Mouse (Mus musculus): ENCODE results near the gene Tlnrd1. TPM values are rescaled to one million over a fixed set of nuclear protein-coding genes. Genes with fewer than 3 reads are reported as not detected.

Tlnrd1 gene
- polyA plus RNA-seq (2015; fragmentation: Nextera tagmentation; extraction: Ambion mirVana), result 6.2 and 7.8 TPM in 2 replicates

GRCm38 (mm10) chr7:83884021-83884658 is at the start of gene Tlnrd1, which contains the start of gene Mesd:
TSS of gene Tlnrd1 (minus strand) at chr7:83884305.
TSS of gene Mesd (plus strand) at chr7:83884466.
- H3K27me3 ChIP-seq (replicated peaks; ENCODE audit: control insufficient read depth, insufficient read depth, low read length), result no peaks in the 10 kb centered on the region
- H3K27ac ChIP-seq (ENCODE audit: low read depth, low read length), result peak within 1 kb of the TSS; percentile 93
- peaks cover 31% of the 10 kb centered on the region for H3K4me1 ChIP-seq (ENCODE audit: control insufficient read depth, insufficient read depth, low read depth, low read length)
- peak; percentile 88 for ATAC-seq
- 0 out of 2 replicates have a peak, but pooled peaks cover 4% of the 10 kb centered on the region for H3K36me3 ChIP-seq (ENCODE audit: control insufficient read depth, insufficient read depth, low read length)
- under 1% methylated on average over 62 of the region's 69 CpGs for WGBS
- peak within 1 kb of the TSS; percentile 92 for H3K9ac ChIP-seq (ENCODE audit: low read depth, low read length)
- peak within 1 kb of the TSS; percentile 87 for H3K4me3 ChIP-seq (ENCODE audit: low read length)
- H3K4me2 ChIP-seq (ENCODE audit: low read length), result peak within 1 kb of the TSS; percentile 81
- no peaks in the 10 kb centered on the region for H3K9me3 ChIP-seq (ENCODE audit: control insufficient read depth, low read length)

- Histone ChIP-seq H3K4me3 (ENCODE audit: low read length) (no peak overlapping the region), H3K4me2 (ENCODE audit: low read length) (no peak overlapping the region), H3K9ac (ENCODE audit: low read depth, low read length) (no peak overlapping the region), H3K36me3 (ENCODE audit: control insufficient read depth, insufficient read depth, low read length) (no peaks in the 10 kb centered on the region), H3K4me1 (ENCODE audit: control insufficient read depth, insufficient read depth, low read depth, low read length) (no peaks in the 10 kb centered on the region), H3K27me3 (replicated peaks; ENCODE audit: control insufficient read depth, insufficient read depth, low read length) (no peaks in the 10 kb centered on the region), H3K9me3 (ENCODE audit: control insufficient read depth, low read length) (no peaks in the 10 kb centered on the region), H3K27ac (ENCODE audit: low read depth, low read length) (no peak overlapping the region)
- no peak for ATAC-seq
- 69% methylated on average over 3 of the region's 3 CpGs for WGBS
Observed at GRCm38 (mm10) chr7:83921637-83922036, 37.5 kb upstream of the Tlnrd1 start.

GRCm38 (mm10) chr7:83920241-83920640 is 36.1 kb upstream of the Tlnrd1 start:
- Histone ChIP-seq H3K4me3 (ENCODE audit: low read length) (no peak overlapping the region), H3K4me1 (ENCODE audit: control insufficient read depth, insufficient read depth, low read depth, low read length) (no peaks in the 10 kb centered on the region), H3K36me3 (ENCODE audit: control insufficient read depth, insufficient read depth, low read length) (no peaks in the 10 kb centered on the region), H3K27me3 (replicated peaks; ENCODE audit: control insufficient read depth, insufficient read depth, low read length) (no peaks in the 10 kb centered on the region), H3K9ac (ENCODE audit: low read depth, low read length) (no peak overlapping the region), H3K27ac (ENCODE audit: low read depth, low read length) (no peak overlapping the region), H3K4me2 (ENCODE audit: low read length) (no peak overlapping the region), H3K9me3 (ENCODE audit: control insufficient read depth, low read length) (no peaks in the 10 kb centered on the region)
- WGBS, result 77% methylated on average over 4 of the region's 4 CpGs
- ATAC-seq, result no peak

GRCm38 (mm10) chr7:83914566-83914965 is 30.5 kb upstream of the Tlnrd1 start:
- Histone ChIP-seq H3K27me3 (replicated peaks; ENCODE audit: control insufficient read depth, insufficient read depth, low read length) (no peaks in the 10 kb centered on the region), H3K4me2 (ENCODE audit: low read length) (no peak overlapping the region), H3K4me3 (ENCODE audit: low read length) (no peak overlapping the region), H3K9ac (ENCODE audit: low read depth, low read length) (no peak overlapping the region), H3K4me1 (ENCODE audit: control insufficient read depth, insufficient read depth, low read depth, low read length) (no peaks in the 10 kb centered on the region), H3K36me3 (ENCODE audit: control insufficient read depth, insufficient read depth, low read length) (no peaks in the 10 kb centered on the region), H3K27ac (ENCODE audit: low read depth, low read length) (no peak overlapping the region), H3K9me3 (ENCODE audit: control insufficient read depth, low read length) (no peaks in the 10 kb centered on the region)
- WGBS, result 1% methylated on average over 3 of the region's 3 CpGs
- peak; percentile 69; the same call in 1 of the 2 replicates for ATAC-seq

GRCm38 (mm10) chr7:83913995-83914394 is 29.9 kb upstream of the Tlnrd1 start:
- Histone ChIP-seq H3K9me3 (ENCODE audit: control insufficient read depth, low read length) (no peaks in the 10 kb centered on the region), H3K27me3 (replicated peaks; ENCODE audit: control insufficient read depth, insufficient read depth, low read length) (no peaks in the 10 kb centered on the region), H3K36me3 (ENCODE audit: control insufficient read depth, insufficient read depth, low read length) (no peaks in the 10 kb centered on the region), H3K9ac (ENCODE audit: low read depth, low read length) (no peak overlapping the region), H3K4me3 (ENCODE audit: low read length) (no peak overlapping the region), H3K27ac (ENCODE audit: low read depth, low read length) (no peak overlapping the region), H3K4me2 (ENCODE audit: low read length) (no peak overlapping the region), H3K4me1 (ENCODE audit: control insufficient read depth, insufficient read depth, low read depth, low read length) (no peaks in the 10 kb centered on the region)
- ATAC-seq, result no peak
- WGBS, result 79% methylated on average over 9 of the region's 9 CpGs

- Histone ChIP-seq H3K9ac (ENCODE audit: low read depth, low read length) (no peak overlapping the region), H3K4me3 (ENCODE audit: low read length) (no peak overlapping the region), H3K27me3 (replicated peaks; ENCODE audit: control insufficient read depth, insufficient read depth, low read length) (no peaks in the 10 kb centered on the region), H3K4me2 (ENCODE audit: low read length) (no peak overlapping the region), H3K4me1 (ENCODE audit: control insufficient read depth, insufficient read depth, low read depth, low read length) (no peaks in the 10 kb centered on the region), H3K9me3 (ENCODE audit: control insufficient read depth, low read length) (no peaks in the 10 kb centered on the region), H3K36me3 (ENCODE audit: control insufficient read depth, insufficient read depth, low read length) (no peaks in the 10 kb centered on the region), H3K27ac (ENCODE audit: low read depth, low read length) (no peak overlapping the region)
- WGBS, result 91% methylated on average over 6 of the region's 6 CpGs
- no peak for ATAC-seq
Observed at GRCm38 (mm10) chr7:83913405-83913932, 29.4 kb upstream of the Tlnrd1 start.

- WGBS, result 81% methylated on average over 3 of the region's 3 CpGs
- H3K27ac ChIP-seq (ENCODE audit: low read depth, low read length), result no peak overlapping the region
Observed at GRCm38 (mm10) chr7:83911909-83912308, 27.8 kb upstream of the Tlnrd1 start.

GRCm38 (mm10) chr7:83904831-83905230 is 20.7 kb upstream of the Tlnrd1 start:
- 91% methylated on average over 3 of the region's 3 CpGs for WGBS
- no peak for ATAC-seq
- Histone ChIP-seq H3K27me3 (replicated peaks; ENCODE audit: control insufficient read depth, insufficient read depth, low read length) (no peaks in the 10 kb centered on the region), H3K4me1 (ENCODE audit: control insufficient read depth, insufficient read depth, low read depth, low read length) (no peaks in the 10 kb centered on the region), H3K36me3 (ENCODE audit: control insufficient read depth, insufficient read depth, low read length) (peaks cover 3% of the 10 kb centered on the region; the same call in 1 of the 2 replicates), H3K27ac (ENCODE audit: low read depth, low read length) (no peak overlapping the region), H3K4me3 (ENCODE audit: low read length) (no peak overlapping the region), H3K9ac (ENCODE audit: low read depth, low read length) (no peak overlapping the region), H3K9me3 (ENCODE audit: control insufficient read depth, low read length) (no peaks in the 10 kb centered on the region), H3K4me2 (ENCODE audit: low read length) (no peak overlapping the region)

More at GRCm38 (mm10) chr7:83911909-83912308, 27.8 kb upstream of the Tlnrd1 start:
- H3K4me1 ChIP-seq (ENCODE audit: control insufficient read depth, insufficient read depth, low read depth, low read length), result no peaks in the 10 kb centered on the region
- no peak overlapping the region for H3K4me2 ChIP-seq (ENCODE audit: low read length)
- H3K36me3 ChIP-seq (ENCODE audit: control insufficient read depth, insufficient read depth, low read length), result no peaks in the 10 kb centered on the region
- no peak for ATAC-seq
- no peak overlapping the region for H3K9ac ChIP-seq (ENCODE audit: low read depth, low read length)
- no peaks in the 10 kb centered on the region for H3K27me3 ChIP-seq (replicated peaks; ENCODE audit: control insufficient read depth, insufficient read depth, low read length)
- no peaks in the 10 kb centered on the region for H3K9me3 ChIP-seq (ENCODE audit: control insufficient read depth, low read length)
- no peak overlapping the region for H3K4me3 ChIP-seq (ENCODE audit: low read length)

- Histone ChIP-seq H3K4me3 (ENCODE audit: low read length) (no peak overlapping the region), H3K27ac (ENCODE audit: low read depth, low read length) (no peak overlapping the region), H3K27me3 (replicated peaks; ENCODE audit: control insufficient read depth, insufficient read depth, low read length) (no peaks in the 10 kb centered on the region), H3K4me1 (ENCODE audit: control insufficient read depth, insufficient read depth, low read depth, low read length) (no peaks in the 10 kb centered on the region), H3K9me3 (ENCODE audit: control insufficient read depth, low read length) (no peaks in the 10 kb centered on the region), H3K9ac (ENCODE audit: low read depth, low read length) (no peak overlapping the region), H3K36me3 (ENCODE audit: control insufficient read depth, insufficient read depth, low read length) (peaks cover 26% of the 10 kb centered on the region), H3K4me2 (ENCODE audit: low read length) (no peak overlapping the region)
- 77% methylated on average over 5 of the region's 5 CpGs for WGBS
- no peak for ATAC-seq
Observed at GRCm38 (mm10) chr7:83902296-83903145, 18.4 kb upstream of the Tlnrd1 start.
